Mouse (Mus musculus): ENCODE results near the gene 1700003F12Rik. TPM values are rescaled to one million over a fixed set of nuclear protein-coding genes. Genes with fewer than 3 reads are reported as not detected.

1700003F12Rik gene
- polyA plus RNA-seq, 1 experiment, result 3.3 TPM

DNA sequence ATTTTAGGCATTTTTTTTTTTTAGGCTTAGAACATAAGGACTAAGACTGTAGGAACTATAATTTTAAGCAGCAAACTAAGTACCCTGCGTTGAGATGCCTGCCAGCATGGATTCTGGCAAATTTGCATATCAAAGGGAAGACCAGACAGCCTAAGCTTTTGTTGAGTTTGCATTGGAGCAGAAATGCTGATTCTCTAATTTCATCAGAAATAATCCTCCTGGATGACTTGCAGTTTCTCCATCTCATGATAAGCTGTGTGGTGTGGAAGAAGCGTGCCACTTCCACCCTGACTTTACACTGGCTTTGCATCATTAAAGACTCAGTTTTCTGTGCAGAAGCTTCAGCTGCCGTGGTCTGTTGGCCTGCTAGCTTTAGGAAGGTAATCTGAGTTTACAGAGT is 14.0 kb upstream of the 1700003F12Rik start:
- H3K27me3 ChIP-seq (ENCODE audit: control insufficient read depth, insufficient read depth, low read length), result no peaks in the 10 kb centered on the region
- H3K27ac ChIP-seq (ENCODE audit: insufficient read depth, low read length), result no peak overlapping the region
- no peak overlapping the region for H3K4me3 ChIP-seq (ENCODE audit: extremely low read depth, insufficient read depth, insufficient read length)
- no peaks in the 10 kb centered on the region for H3K4me1 ChIP-seq (ENCODE audit: control insufficient read depth, insufficient read depth, insufficient read length)
- WGBS, result 83% methylated on average over 3 of the region's 3 CpGs
- peaks cover 24% of the 10 kb centered on the region for H3K36me3 ChIP-seq (ENCODE audit: control insufficient read depth, insufficient read depth, low read length)
- DNase-seq (ENCODE audit: low read depth in 1 of 2, low spot score in 2 of 2), result no peak
- TF ChIP-seq POLR2A (IDR thresholded peaks at IDR 0.05; ENCODE audit: low read depth, low read length), result no peak
- no peak for TF ChIP-seq CTCF (IDR thresholded peaks at IDR 0.05; ENCODE audit: extremely low read depth, insufficient read depth, insufficient read length, insufficient replicate concordance)

DNA sequence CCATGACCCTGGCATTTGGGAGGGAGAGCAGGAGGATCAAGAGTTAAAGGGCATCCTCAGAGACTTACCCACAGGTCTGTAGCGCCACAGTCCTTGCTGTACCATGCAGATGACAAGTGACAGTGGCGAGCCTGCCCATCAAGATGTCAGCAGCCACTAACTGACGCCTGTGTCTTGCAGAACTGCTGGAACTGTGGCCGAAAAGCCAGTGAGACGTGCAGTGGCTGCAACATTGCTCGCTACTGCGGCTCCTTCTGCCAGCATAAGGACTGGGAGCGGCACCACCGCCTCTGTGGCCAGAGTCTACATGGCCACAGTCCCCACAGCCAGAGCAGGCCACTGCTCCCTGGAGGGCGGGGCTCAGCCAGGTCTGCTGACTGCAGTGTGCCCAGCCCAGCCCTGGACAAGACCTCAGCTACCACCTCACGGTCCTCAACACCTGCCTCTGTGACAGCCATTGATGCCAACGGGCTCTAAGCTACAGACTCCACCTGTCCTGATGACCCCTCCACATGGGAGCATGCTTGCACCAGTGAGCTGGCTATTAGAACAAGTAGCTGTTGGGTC is 12.1 kb upstream of the 1700003F12Rik start:
- Histone ChIP-seq H3K4me3 (ENCODE audit: extremely low read depth, insufficient read depth, insufficient read length) (no peak overlapping the region), H3K4me1 (ENCODE audit: control insufficient read depth, insufficient read depth, insufficient read length) (no peaks in the 10 kb centered on the region), H3K36me3 (ENCODE audit: control insufficient read depth, insufficient read depth, low read length) (peaks cover 17% of the 10 kb centered on the region), H3K27ac (ENCODE audit: insufficient read depth, low read length) (no peak overlapping the region), H3K27me3 (ENCODE audit: control insufficient read depth, insufficient read depth, low read length) (no peaks in the 10 kb centered on the region)
- no peak for TF ChIP-seq POLR2A (IDR thresholded peaks at IDR 0.05; ENCODE audit: low read depth, low read length)
- TF ChIP-seq CTCF (IDR thresholded peaks at IDR 0.05; ENCODE audit: extremely low read depth, insufficient read depth, insufficient read length, insufficient replicate concordance), result no peak
- 94% methylated on average over 12 of the region's 12 CpGs for WGBS
- DNase-seq (ENCODE audit: low read depth in 1 of 2, low spot score in 2 of 2), result no peak

DNA sequence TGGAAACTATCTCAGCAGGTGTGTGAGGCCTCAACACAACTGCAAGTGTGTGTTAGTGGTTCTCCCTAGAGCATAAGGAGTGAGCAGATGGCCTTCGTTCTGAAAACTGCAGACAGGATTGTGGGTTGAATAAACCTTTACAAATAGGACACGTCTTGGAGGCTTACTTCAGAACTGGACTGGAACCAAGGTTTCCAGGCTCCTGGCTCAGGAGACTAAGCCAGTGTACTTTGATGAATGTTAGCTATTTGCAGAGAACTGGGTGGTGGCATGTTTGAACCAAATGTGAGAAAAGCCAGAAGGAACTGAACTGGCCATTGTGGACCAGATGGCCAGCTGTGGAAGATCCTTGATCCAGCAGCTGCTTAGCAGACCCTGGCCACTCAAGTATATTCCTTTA is 8.6 kb upstream of the 1700003F12Rik start:
- Histone ChIP-seq H3K27ac (ENCODE audit: insufficient read depth, low read length) (no peak overlapping the region), H3K27me3 (ENCODE audit: control insufficient read depth, insufficient read depth, low read length) (no peaks in the 10 kb centered on the region), H3K4me3 (ENCODE audit: extremely low read depth, insufficient read depth, insufficient read length) (no peak overlapping the region), H3K36me3 (ENCODE audit: control insufficient read depth, insufficient read depth, low read length) (peaks cover 7% of the 10 kb centered on the region), H3K4me1 (ENCODE audit: control insufficient read depth, insufficient read depth, insufficient read length) (no peaks in the 10 kb centered on the region)
- no peak for TF ChIP-seq CTCF (IDR thresholded peaks at IDR 0.05; ENCODE audit: extremely low read depth, insufficient read depth, insufficient read length, insufficient replicate concordance)
- TF ChIP-seq POLR2A (IDR thresholded peaks at IDR 0.05; ENCODE audit: low read depth, low read length), result no peak
- no peak for DNase-seq (ENCODE audit: low read depth in 1 of 2, low spot score in 2 of 2)
- WGBS, result 90% methylated on average over 2 of the region's 2 CpGs

DNA sequence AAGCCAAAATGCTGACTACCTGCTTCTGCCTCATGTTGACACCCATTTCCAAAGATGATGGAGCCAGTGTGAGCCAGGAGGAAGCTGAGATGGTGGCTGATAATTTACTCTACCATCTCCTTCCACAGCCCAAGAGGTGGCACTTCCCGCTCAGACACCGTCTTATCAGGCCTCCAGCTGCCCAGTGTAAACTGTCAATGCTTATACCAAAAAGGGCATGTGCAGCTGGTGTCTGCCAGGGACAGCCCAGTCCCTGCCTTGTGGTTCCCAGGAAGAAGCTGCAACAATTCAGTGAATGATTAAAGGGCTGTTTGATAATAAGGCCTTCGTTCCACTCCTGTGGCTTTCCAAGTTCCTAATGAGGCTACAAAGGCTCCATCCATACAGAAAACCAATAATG is 8.2 kb upstream of the 1700003F12Rik start:
- peaks cover 7% of the 10 kb centered on the region for H3K36me3 ChIP-seq (ENCODE audit: control insufficient read depth, insufficient read depth, low read length)
- no peaks in the 10 kb centered on the region for H3K27me3 ChIP-seq (ENCODE audit: control insufficient read depth, insufficient read depth, low read length)
- 81% methylated on average over 3 of the region's 3 CpGs for WGBS
- H3K27ac ChIP-seq (ENCODE audit: insufficient read depth, low read length), result no peak overlapping the region
- DNase-seq (ENCODE audit: low read depth in 1 of 2, low spot score in 2 of 2), result no peak
- H3K4me1 ChIP-seq (ENCODE audit: control insufficient read depth, insufficient read depth, insufficient read length), result no peaks in the 10 kb centered on the region
- TF ChIP-seq POLR2A (IDR thresholded peaks at IDR 0.05; ENCODE audit: low read depth, low read length), result no peak
- no peak for TF ChIP-seq CTCF (IDR thresholded peaks at IDR 0.05; ENCODE audit: extremely low read depth, insufficient read depth, insufficient read length, insufficient replicate concordance)
- H3K4me3 ChIP-seq (ENCODE audit: extremely low read depth, insufficient read depth, insufficient read length), result no peak overlapping the region

DNA sequence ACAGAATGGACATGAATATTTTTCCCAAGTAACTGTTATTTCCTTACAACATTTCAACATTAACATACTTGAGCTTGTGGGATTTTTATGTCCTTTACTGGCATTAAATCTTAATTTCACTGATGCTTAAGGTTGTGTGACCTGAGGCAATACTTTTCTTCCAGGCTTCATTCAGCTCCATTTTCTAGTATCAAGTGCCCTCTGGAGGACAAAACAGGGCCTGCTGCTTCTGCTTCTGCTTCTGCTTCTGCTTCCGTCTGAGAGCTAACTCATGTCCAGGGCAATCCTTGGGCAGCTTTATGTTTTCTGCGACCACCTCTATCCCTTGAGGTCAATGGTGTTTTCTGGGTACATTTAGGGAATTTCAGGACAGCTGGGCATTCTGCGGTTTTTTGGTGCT is 7.2 kb upstream of the 1700003F12Rik start:
- peak in 1 of 2 experiments; percentile 23 for DNase-seq (ENCODE audit: low read depth in 1 of 2, low spot score in 2 of 2)
- no peak for TF ChIP-seq POLR2A (IDR thresholded peaks at IDR 0.05; ENCODE audit: low read depth, low read length)
- TF ChIP-seq CTCF (IDR thresholded peaks at IDR 0.05; ENCODE audit: extremely low read depth, insufficient read depth, insufficient read length, insufficient replicate concordance), result peak; percentile 42; the same call in 1 of the 2 replicates
- no peak overlapping the region for H3K4me3 ChIP-seq (ENCODE audit: extremely low read depth, insufficient read depth, insufficient read length)

DNA sequence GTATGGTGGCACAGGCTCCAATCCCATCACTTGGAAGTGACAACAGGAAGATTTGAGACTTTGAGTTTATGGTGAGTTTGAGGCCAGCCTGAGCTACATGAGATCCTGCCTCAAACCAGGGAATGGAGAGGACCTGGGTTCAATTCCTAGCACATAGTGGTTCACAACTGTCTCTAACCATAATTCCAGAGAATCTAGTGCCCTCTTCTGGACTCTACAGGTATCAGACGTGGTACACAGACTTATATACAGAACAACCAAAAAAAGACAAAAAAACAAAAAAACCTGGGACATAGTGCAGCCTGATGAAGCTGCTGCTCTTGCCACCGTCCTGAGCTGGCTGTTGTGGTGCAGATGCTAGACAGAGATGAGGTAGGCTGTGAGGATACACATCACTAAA is 5.3 kb upstream of the 1700003F12Rik start:
- Histone ChIP-seq H3K36me3 (ENCODE audit: control insufficient read depth, insufficient read depth, low read length) (0 out of 2 replicates have a peak, but pooled peaks cover 1% of the 10 kb centered on the region), H3K27ac (ENCODE audit: insufficient read depth, low read length) (no peak overlapping the region), H3K27me3 (ENCODE audit: control insufficient read depth, insufficient read depth, low read length) (no peaks in the 10 kb centered on the region), H3K4me1 (ENCODE audit: control insufficient read depth, insufficient read depth, insufficient read length) (no peaks in the 10 kb centered on the region), H3K4me3 (ENCODE audit: extremely low read depth, insufficient read depth, insufficient read length) (no peak overlapping the region)
- 89% methylated on average over 2 of the region's 2 CpGs for WGBS
- no peak for TF ChIP-seq CTCF (IDR thresholded peaks at IDR 0.05; ENCODE audit: extremely low read depth, insufficient read depth, insufficient read length, insufficient replicate concordance)
- no peak for TF ChIP-seq POLR2A (IDR thresholded peaks at IDR 0.05; ENCODE audit: low read depth, low read length)
- no peak for DNase-seq (ENCODE audit: low read depth in 1 of 2, low spot score in 2 of 2)

More for the DNA sequence above, 7.2 kb upstream of the 1700003F12Rik start:
- Histone ChIP-seq H3K36me3 (ENCODE audit: control insufficient read depth, insufficient read depth, low read length) (peaks cover 5% of the 10 kb centered on the region; the same call in 1 of the 2 replicates), H3K4me1 (ENCODE audit: control insufficient read depth, insufficient read depth, insufficient read length) (no peaks in the 10 kb centered on the region), H3K27me3 (ENCODE audit: control insufficient read depth, insufficient read depth, low read length) (no peaks in the 10 kb centered on the region), H3K27ac (ENCODE audit: insufficient read depth, low read length) (no peak overlapping the region)
- WGBS, result 69% methylated on average over 3 of the region's 3 CpGs

DNA sequence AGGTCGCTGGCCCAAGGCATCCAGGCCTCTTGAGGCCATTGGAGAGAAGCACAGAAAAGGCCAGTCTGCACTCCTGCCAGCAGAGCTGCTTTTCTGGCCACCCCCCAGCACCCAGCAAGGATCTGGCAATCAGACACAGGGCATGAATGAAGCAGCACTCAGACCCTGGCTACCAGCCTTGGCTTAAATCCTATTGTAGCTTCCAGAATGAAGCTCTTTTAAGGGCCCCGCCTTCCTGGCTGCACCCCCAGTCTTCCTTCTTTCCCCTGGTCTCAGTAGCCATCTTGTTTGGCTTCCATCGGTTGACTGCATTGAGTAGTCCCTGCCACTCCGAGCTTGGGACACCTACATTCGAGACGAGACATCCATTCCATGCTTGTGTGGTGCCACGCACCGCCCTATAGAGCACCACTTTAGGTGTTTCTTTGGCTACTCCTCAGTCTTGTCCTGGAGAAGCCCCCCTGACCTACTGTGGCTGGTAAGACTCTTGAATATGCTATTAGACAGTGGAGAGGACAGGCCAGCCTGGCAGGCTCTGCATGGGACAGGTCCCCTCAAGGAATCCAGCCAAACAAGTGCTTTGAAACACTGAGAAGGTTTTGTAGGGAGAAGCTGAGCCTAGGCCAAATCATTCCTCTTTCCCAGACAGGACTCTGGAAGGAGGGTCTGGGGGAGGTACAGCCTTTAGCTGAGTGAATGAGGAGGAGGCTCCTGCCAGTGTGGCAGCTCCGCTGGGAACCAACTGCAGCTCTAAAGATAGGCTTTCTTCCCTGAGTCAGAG is 3.1 kb upstream of the 1700003F12Rik start:
- Histone ChIP-seq H3K27me3 (ENCODE audit: control insufficient read depth, insufficient read depth, low read length) (no peaks in the 10 kb centered on the region), H3K4me3 (ENCODE audit: extremely low read depth, insufficient read depth, insufficient read length) (no peak overlapping the region), H3K27ac (ENCODE audit: insufficient read depth, low read length) (no peak overlapping the region), H3K4me1 (ENCODE audit: control insufficient read depth, insufficient read depth, insufficient read length) (no peaks in the 10 kb centered on the region), H3K36me3 (ENCODE audit: control insufficient read depth, insufficient read depth, low read length) (no peaks in the 10 kb centered on the region)
- 89% methylated on average over 9 of the region's 9 CpGs for WGBS
- no peak for TF ChIP-seq CTCF (IDR thresholded peaks at IDR 0.05; ENCODE audit: extremely low read depth, insufficient read depth, insufficient read length, insufficient replicate concordance)
- TF ChIP-seq POLR2A (IDR thresholded peaks at IDR 0.05; ENCODE audit: low read depth, low read length), result no peak
- DNase-seq (ENCODE audit: low read depth in 1 of 2, low spot score in 2 of 2), result no peak
